Mouse (Mus musculus) left cerebral cortex, adult 2 months (tissue): ENCODE results near the gene Pax5. TPM values are rescaled to one million over a fixed set of nuclear protein-coding genes. Genes with fewer than 3 reads are reported as not detected.

Source experiments
- DNase-seq, 2 experiments: peaks; one replicate each; pipeline ENCODE4 v3.0.0; 2021 to 2022; ENCODE audit warnings: low spot score in 2 of 2, mixed read lengths in 1 of 2; ENCODE audit errors: extremely low spot score in 1 of 2
- H3K27ac ChIP-seq: fragments of 200-600 bp; 2 replicates; pipeline ENCODE4 v1.8.1; 2022
- H3K4me3 ChIP-seq: fragments of 200-600 bp; 2 replicates; pipeline ENCODE4 v1.8.1; 2022
- CTCF ChIP-seq: fragments of 200-600 bp; IDR thresholded peaks from 2 replicates; pipeline ENCODE4 v1.8.1; 2022; ENCODE audit warnings: antibody characterized with exemption, mild to moderate bottlenecking, moderate library complexity
- intact Hi-C: fragments of 180-260 bp; cut with DNase I; formaldehyde crosslinking; loops from one replicate; pipeline ENCODE4 v1.15.1; 2025
- total RNA-seq, 2 experiments: library from RNA; stranded (reverse); gene quantifications; 2 replicates each; pipeline ENCODE4 v1.2.3; 2021

Pax5 gene
- total RNA-seq, 2 experiments from 2014 or later, result 0.51 TPM; not detected in 1

DNA sequence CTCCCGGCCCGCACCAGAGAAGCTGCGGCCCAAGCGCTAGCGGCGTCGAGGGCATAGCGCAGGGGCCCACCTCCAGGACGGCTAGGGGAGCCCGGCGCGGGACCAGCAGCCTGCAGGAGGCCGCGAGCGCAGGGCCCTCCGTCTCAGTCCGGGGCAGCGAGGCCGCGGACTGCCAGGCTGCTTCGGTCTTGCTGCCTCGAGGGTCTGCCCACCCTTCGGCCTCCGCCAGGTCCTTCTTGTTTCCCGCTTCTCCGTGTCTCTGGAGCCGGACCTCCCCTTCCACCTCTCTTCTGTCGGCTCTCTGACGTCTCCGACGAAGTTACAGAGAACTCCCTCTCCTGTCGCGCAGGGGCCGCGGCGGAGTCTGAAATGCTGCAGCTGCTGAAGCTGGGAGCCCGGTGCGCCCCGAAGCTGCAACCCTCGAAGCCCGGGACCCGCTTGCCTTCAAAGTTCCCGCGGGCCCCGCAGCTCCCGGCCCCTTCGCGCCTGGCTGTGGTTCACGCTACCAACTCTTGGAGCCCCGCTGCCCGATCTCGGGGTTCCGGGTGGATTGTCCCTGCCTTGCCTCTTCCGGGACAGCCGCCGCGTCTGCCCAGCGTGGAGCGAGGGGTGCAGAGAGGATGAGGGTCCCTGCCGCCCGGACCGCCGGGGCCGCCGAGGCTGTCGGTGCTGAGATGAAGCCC is 6.5 kb downstream of the Pax5 start:
- intact Hi-C loops, result loop anchor here (10.0 kb wide), 1 partner anchor 1641 kb away; the partner anchor contains the start of gene Foxe1
- DNase-seq, result no peak
- TF ChIP-seq CTCF, result no peak

DNA sequence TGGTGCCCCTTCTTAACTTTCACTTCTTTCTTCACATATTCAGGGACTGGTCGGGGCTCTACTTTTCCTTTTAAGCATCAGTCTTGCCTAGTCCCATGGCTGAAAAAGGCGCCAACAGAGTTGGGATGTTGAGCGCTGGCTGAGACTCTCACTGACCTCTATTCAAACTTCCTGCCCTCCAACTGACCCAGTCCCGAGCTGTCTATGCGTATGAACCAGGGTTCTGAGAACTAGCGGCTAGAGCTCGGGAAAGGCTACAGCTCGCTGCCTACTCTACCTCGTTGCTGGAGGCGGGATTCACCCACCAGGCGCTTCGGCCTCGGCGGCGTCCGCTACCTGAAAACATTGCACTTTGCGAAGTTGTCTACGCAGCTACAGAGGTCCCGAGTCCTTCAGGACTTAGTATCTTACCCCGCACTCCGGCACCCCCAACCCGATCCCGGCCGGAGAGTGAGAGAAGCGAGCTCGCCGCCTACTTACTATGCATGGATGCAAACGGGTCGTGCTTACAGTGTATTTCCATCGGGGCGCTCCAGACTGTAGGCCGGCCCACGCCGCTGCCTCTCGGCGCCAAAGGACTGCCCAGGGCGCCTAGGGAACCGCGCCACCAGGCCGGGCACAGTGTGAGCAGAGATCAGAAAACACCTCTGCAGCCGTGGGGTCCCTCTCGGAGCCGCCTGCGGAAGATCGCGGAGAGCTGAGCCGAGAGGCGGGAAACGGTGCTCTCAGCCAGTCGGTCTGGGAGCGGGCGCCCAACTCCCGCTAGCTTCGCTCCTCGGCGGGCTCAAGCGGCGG is 7.2 kb downstream of the Pax5 start:
- intact Hi-C loops, result loop anchor here (10.0 kb wide), 1 partner anchor 1642 kb away; the partner anchor contains the start of gene Foxe1
- Histone ChIP-seq H3K27ac (no peak overlapping the region), H3K4me3 (no peak overlapping the region)
- DNase-seq, result no peak
- no peak for TF ChIP-seq CTCF

More for the DNA sequence above, 6.5 kb downstream of the Pax5 start:
- peak overlapping the region; percentile 9; the same call in 1 of the 2 replicates for H3K4me3 ChIP-seq
- H3K27ac ChIP-seq, result no peak overlapping the region

DNA sequence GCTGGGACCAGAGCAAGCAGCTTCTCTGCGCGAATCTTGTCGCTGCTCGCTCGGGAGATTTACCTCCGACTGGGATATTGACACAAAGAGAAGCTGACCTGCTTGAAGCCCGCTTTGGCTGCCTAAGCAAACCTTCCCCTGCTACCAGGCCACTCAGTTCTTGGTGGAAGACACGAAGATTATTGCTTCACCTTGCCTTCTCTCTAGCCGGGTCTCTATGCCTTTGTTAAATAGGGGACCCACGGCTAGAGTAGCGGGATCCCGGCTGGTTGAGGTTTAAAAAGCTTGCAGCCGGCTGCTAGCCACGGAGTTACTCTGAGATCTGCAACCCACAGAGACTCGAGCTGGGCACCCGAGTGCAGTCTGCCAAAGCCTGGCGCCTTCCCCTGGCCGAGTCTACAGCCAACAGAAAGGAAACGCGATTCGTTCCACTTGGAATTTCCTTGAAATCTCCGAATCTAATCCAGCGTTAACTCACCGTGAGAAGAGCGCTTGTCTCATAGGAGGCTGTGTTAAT is 8.2 kb downstream of the Pax5 start:
- intact Hi-C loops, result loop anchor here (10.0 kb wide), 1 partner anchor 1643 kb away; the partner anchor contains the start of gene Foxe1
- DNase-seq, result peak in 1 of 2 experiments; percentile 18
- Histone ChIP-seq H3K4me3 (no peak overlapping the region), H3K27ac (no peak overlapping the region)
- no peak for TF ChIP-seq CTCF

DNA sequence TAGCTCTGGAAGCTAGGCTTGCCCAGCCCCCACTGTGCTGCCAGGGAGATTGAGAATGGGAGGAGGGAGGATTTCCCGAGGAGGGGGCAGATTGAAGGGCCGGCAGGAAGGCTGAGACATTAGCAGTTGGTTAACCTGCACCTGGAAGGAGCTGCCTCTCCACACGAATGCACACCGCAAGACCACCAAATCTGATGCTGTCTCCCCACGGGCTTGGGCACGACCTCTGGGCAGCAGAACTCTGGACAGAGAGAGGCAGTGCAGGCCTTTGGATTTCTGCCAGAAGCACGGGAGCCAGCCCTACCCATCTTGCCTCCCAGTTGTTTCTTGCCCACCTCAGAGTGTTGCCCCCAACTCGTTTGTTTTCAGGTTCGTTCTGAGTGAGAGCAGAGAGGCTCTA is 8.8 kb downstream of the Pax5 start:
- no peak for DNase-seq
- Histone ChIP-seq H3K4me3 (no peak overlapping the region), H3K27ac (no peak overlapping the region)
- no peak for TF ChIP-seq CTCF
- intact Hi-C loops, result loop anchor here (2.0 to 10.0 kb wide), 2 partner anchors 13 to 1643 kb away; partner anchors contain the start of gene Foxe1

DNA sequence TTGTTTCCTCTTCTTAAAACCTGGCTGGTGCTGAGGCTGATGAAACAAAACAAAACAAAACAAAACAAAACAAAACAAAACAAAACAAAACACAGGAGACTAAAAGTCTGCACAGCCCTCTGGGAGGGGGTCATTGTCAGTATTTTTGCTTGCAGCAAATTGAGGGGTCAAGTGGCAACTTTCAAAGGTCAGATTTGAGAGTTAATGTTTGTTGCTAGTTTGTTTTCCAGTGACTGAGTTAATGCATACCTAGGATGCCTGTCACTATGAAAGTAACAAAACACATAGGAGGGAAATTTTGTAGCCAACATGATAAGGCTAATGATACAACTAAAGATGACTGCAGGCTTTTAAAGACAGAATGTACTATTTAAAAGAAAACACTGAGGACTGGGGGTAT is 13.6 kb downstream of the Pax5 start:
- no peak for TF ChIP-seq CTCF
- H3K27ac ChIP-seq, result no peak overlapping the region
- intact Hi-C loops, result no loop called here
- no peak for DNase-seq
- no peak overlapping the region for H3K4me3 ChIP-seq

DNA sequence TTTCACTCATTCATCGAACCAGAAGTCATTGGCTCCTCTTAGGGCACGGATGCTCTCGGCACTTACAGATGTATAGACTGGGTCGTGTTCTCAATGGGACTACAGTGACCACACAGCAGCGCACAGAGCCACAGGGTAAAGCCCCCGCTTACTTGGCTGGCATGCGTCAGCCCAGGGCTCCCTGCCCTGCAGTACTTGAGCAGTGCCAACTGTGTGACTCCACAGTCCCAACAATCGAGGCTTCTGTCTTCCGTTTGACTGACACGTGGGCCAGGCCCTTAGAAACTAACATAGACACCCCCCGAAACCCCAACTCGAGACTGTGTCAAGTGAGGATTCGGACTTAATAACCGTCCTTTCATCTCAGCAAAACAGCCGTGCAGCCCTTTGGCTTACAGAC is 15.9 kb downstream of the Pax5 start:
- DNase-seq, result no peak
- intact Hi-C loops, result no loop called here
- TF ChIP-seq CTCF, result no peak
- H3K27ac ChIP-seq, result no peak overlapping the region
- H3K4me3 ChIP-seq, result no peak overlapping the region

DNA sequence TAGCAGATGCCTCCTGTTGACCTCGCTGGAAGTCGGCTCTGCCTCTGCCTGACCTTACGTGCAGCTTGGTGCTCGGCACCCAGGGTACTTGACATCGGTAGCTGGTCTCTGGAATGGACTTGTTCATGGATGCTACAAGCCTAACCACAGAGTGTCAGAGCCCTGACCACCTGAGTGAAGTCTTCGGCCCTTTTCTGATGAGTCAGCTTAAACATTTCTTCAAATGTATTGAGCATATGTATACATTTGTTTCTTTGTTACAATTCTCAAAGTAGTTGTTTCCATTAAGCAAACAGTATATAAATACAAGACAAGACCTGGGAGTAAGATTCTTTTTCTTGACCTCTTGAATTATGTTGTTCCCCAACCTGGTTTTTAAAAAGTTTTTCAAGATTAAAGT is 24.7 kb downstream of the Pax5 start:
- Histone ChIP-seq H3K27ac (no peak overlapping the region), H3K4me3 (no peak overlapping the region)
- intact Hi-C loops, result no loop called here
- no peak for DNase-seq
- no peak for TF ChIP-seq CTCF

DNA sequence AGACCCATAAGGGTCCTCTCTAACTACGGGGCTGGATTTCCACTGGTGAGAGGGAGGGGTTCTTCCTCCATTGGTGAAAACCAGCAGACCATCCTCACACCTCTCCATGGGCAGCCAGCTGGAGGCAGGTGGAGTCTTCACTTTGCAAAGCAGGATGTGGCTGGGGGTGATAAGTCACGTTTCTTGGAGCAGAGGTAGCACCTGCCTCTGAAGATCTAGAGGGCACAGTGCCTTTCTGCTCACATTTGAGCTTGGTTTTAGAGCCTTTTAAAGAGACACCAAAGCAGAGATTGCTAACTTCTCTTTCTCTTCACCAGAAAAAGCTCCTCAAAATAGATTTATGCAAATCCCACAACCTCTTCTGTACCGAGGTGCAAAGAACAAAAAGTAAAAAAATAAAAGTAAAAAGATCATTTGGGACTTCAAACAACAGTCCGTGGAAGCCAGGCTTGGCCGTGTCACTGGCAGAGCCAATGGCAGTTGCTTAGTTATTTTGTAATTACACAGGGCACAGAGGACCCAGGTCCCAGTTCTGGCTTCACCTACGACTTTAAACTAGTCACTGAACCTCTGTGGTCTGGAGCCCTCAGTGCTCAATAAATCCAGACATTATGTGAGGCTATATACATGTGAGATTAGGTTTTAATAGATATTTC is 29.9 kb downstream of the Pax5 start:
- no peak overlapping the region for H3K27ac ChIP-seq
- no peak for DNase-seq
- intact Hi-C loops, result no loop called here
- no peak overlapping the region for H3K4me3 ChIP-seq
- TF ChIP-seq CTCF, result no peak

DNA sequence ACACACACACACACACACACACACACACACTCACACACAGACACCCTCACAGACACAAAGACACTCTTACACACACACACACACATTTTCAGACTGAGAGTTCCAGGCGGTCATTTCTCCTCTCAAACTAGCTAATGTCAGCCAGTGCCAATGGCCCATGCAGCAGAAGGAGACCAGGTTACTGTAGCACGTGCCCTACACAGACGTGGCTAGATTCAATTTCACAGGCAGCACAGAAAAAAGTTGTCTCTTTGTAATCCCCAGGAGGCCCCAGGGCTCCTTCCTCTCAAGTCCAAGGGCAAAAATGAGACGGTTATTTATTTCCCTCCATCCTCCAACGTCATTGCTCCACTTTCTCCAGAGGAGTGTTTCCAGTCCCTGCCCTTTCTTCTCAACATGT is 31.6 kb downstream of the Pax5 start:
- intact Hi-C loops, result no loop called here
- Histone ChIP-seq H3K27ac (no peak overlapping the region), H3K4me3 (no peak overlapping the region)
- no peak for DNase-seq
- TF ChIP-seq CTCF, result no peak

DNA sequence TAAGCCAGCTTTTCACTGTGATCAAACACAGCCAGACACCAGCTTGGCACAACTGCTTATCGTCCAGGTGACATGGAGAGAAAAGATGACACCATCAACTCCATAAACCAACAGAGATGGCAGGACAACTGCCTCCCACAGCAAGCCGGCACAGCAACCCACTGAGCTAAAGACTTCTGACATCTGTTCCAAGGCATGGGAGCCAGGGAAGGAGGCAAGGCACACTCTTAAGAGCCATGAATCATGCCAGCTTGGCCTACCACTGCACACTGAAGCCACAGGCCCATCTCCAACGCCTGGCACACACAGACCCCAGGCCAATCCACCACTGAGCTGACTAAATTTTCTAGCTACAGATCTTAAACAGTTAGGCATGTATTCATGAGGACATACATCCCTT is 32.3 kb downstream of the Pax5 start:
- H3K4me3 ChIP-seq, result no peak overlapping the region
- H3K27ac ChIP-seq, result no peak overlapping the region
- TF ChIP-seq CTCF, result no peak
- no peak for DNase-seq
- intact Hi-C loops, result no loop called here

DNA sequence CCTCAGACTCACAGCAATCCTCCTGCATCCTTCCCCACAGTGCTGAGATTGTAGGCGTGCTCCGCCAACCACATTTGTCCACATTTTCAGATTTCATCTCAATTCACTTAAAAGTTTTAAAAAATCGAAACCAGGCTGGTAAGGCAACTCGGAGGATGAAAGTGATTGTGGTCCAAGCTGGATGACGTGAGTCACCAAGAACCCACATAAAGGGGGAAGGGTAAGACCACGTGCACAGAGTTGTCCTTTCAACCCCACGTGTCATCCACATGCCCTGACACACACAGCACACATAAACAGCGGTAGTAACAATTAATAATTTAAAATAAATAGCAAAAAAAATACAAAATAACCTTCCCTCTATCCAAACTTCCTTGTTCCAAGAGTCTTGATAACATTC is 35.3 kb downstream of the Pax5 start:
- Histone ChIP-seq H3K27ac (no peak overlapping the region), H3K4me3 (no peak overlapping the region)
- intact Hi-C loops, result no loop called here
- no peak for DNase-seq
- no peak for TF ChIP-seq CTCF

DNA sequence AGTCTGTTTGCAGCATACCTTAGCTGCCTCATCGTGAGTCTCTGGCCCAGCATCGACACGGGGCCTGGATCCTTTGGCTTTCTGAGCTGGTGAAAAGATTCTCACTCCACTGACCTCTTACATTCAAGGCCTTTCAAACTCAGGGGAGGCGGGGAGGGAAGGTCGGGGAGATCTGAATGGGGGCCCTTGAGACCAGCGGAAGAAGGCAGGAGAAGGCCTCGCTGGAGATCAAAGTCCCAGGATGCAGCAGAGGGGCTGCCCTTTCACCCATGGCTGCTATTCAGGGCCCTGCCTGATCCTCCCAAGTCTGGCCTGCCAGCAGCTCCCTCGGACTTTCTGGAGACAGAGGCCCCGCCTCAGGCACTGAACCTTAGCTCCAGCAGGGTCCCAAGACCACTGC is 36.6 kb downstream of the Pax5 start:
- DNase-seq, result no peak
- Histone ChIP-seq H3K27ac (no peak overlapping the region), H3K4me3 (no peak overlapping the region)
- no peak for TF ChIP-seq CTCF
- intact Hi-C loops, result no loop called here
